Mouse (Mus musculus): ENCODE results near the gene Myo1c.

GRCm38 (mm10) chr11:75666296-75666695 lies 16.0 kb downstream of the Myo1c start:
- TF ChIP-seq POLR2A (IDR thresholded peaks at IDR 0.05; ENCODE audit: borderline replicate concordance, control insufficient read depth, low read depth, low read length) (no peak), CTCF (IDR thresholded peaks at IDR 0.05; ENCODE audit: control insufficient read depth, insufficient read depth, low read length) (no peak)

Data from bone marrow, adult 2 months (tissue).